Mouse (Mus musculus) lung, postnatal 4 days (tissue): ENCODE results near the gene Akr1b3.

Source experiments
- DNase-seq, 2 experiments: peaks; one replicate each; pipeline ENCODE4 v3.0.0; 2021

Akr1b3 gene

DNA sequence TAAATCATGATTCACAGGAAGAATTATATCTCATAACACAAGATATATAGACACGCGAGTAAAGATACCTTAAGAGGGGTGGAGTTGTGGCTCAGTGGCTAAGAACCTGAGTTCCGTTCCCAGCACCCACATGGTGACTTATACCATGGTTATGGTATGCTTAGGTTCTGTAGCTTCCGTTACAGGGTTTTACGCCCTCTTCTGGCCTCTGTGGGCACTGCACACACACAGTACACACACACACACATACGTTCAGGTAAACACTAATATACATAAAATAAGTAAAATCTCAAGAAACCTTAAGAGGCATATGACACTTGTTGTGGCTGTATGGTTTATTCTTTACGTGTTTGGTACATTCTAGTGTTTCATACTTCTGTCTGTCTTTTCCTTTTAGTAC lies 4.8 kb upstream of the Akr1b3 start:
- DNase-seq: no peak

GRCm38 (mm10) chr6:34318636-34319035 lies 1.4 kb upstream of the Akr1b3 start:
- DNase-seq: no peak

- DNase-seq: peak in 1 of 2 experiments; percentile 28
Observed at GRCm38 (mm10) chr6:34318172-34318571, 894 bp upstream of the Akr1b3 start.

- DNase-seq: no peak
Observed at GRCm38 (mm10) chr6:34313921-34314320, 3.4 kb downstream of the Akr1b3 start.

DNA sequence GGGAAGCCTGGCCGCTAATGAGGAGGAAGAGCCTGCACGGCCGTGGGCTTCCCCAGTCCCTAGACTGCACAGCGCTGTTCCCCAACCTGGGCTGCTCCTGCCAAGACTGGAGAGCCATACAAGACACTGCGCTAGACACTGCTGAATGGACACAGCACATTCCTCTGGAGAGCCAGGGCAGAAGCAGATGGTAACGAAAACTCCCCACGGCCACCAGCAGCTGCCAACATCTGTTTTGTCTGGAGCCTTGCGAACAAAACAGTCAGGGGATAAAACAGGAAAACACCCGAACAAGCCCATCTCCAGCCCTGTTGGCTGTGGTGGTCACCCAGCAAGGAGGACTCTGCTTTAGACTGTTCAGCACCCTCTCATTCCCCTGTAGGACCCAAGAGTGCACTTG lies 3.9 kb downstream of the Akr1b3 start:
- peak in 1 of 2 experiments; percentile 67 for DNase-seq

- DNase-seq: no peak
Observed at GRCm38 (mm10) chr6:34310023-34310595, 7.2 kb downstream of the Akr1b3 start.

GRCm38 (mm10) chr6:34309526-34309925 lies 7.8 kb downstream of the Akr1b3 start:
- peak; percentile 34 to 62 for DNase-seq

GRCm38 (mm10) chr6:34306797-34307196 lies 10.5 kb downstream of the Akr1b3 start:
- DNase-seq: peak in 1 of 2 experiments; percentile 55

DNA sequence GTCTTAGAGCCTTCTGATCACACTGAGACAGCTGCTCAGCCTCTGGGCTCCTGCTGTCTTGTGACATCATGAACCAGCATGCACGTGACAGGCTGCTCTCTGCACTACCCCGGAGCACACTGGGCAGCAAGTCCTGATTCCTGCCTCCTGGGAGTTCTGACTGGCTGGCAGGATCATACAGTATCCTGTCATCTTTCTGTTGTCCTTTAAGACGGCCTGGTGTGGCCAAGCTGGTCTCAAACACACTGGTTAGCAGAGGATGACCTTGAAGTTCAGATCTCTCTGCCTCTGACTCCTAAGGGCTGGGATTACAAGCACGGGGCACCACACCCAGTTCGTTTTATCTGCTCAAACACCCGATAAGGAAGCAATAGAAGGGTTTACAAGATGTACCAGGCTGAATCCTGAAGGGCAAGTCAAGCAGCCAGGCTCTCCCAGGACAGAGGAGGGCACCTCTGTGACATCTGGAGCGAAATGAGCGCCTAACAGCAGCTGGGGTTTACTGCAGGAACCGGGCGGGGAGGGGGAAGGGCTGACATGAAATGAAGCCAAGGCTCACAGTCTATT lies 12.5 kb downstream of the Akr1b3 start:
- DNase-seq: peak; percentile 22 to 58

DNA sequence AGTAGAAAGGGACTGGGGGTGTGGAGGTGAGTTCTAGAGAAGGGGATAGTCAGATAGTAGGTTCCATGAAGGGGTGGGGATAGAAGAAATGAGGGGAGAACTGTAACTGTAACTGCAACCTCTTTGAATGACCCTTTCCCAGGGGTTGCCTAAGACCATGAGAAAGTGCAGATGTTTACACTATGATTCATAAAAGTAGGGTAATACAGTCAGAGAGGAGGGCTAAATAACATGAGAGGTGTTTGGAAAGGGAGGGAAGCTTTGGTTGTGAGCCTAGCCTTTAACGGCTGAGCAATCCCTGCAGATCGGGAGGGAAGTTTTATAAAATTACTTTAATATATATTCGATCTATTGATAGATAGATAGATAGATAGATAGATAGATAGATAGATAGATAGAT lies 20.2 kb downstream of the Akr1b3 start:
- no peak for DNase-seq

- no peak for DNase-seq
Observed at GRCm38 (mm10) chr6:34295437-34295836, 21.8 kb downstream of the Akr1b3 start.

DNA sequence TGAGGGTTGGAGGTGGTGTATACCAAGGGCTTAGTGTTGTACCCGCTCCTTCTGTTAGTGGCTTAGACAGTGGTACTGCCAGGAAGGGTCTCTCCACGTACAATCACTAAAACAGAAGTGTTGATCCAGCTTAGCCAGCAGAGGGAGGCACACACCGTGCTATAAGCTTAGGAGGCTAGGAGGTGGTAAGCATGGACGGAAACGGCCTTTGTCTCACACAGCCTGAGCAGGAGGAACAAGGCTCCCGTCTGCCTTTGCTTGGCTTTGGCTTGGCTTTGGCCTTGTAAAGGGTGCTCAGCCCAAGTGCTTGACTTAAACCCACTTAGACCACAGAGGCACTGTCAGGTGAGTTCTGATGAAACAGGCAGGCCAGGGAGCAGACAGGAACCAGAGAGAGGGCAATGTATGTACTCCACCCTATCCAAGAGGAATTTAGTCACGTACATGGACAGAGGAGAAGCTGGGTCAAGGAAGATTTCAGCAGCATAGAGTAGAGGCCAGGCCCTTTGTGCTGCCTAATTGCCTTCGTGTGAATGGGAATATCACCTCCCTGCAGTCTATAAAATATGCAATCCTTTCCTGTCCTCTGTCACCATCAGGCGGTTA lies 24.3 kb downstream of the Akr1b3 start:
- peak; percentile 67 to 84 for DNase-seq

DNA sequence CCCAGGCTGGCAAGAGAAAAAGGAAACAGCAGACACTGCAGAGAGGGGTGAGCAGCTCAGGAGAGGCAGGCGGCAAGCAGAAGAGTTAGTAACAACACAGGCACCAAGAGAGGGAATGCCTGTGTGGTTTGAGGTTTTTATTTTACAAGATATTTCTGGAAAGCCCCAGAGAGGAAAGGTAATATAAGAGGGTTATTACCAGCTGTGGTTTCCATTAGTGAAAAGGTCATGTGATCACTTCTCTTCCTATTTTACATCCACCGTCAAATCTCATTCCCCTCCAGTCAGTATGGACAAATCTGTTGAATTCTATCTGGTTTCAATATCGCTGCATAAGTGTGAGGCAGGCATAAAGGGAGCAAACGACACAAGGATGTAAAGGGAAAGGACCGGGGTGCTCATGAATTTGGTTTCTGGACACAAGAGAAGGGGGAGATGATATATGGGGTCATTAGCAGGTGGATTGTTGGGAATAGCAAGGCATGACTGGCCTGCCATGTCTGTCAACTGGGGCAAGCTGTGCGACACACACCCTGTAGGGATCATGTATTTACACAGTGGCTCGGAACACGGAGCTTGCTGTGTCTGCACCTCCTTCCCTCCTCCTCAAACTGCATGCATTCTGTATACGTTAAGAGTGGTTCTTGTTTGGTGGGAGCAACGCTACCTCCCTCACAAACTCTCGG lies 24.9 kb downstream of the Akr1b3 start:
- DNase-seq: no peak

DNA sequence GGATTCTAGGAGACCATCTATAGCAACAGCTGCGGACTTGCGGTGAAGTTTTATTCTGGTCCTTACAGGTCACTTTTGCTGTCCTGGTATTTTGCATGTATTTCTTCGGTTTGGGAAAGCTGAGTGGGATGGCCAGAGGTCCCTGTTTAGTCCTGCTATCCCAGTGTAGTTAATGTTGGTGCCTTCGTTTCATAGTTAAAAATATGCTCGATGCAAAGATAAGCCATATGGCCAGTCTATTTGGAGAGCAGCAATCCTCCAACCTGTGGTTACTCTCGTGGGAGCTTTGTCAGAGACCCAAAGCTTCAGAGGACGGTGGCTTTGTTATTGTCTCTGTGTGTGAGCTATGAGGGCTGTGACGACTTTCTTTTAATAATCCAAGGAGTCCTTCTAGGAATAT lies 26.6 kb downstream of the Akr1b3 start:
- no peak for DNase-seq

GRCm38 (mm10) chr6:34290091-34290490 lies 27.2 kb downstream of the Akr1b3 start:
- DNase-seq: no peak

- DNase-seq: no peak
Observed at GRCm38 (mm10) chr6:34288098-34288497, 29.2 kb downstream of the Akr1b3 start.

GRCm38 (mm10) chr6:34286841-34287240 lies 30.4 kb downstream of the Akr1b3 start:
- DNase-seq: no peak

DNA sequence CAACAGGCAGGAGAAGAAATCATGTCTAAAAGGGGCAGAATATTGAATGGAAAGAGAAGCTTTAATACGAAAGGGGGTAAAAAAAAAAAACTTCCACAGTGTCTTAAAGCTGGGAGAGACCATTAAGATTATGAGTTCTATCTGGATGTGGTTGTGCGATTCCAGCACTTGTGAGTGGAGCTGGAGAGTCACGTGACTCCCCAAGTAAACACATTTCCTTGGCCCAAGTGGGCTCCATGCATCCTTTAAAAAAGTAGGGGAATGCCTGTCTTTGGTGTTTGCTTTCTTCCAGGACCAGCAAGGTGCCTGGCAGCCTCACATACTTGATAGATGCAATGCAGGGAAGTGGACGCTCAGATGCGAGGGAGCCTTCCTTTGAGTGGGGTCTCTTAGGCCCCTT lies 38.9 kb downstream of the Akr1b3 start:
- DNase-seq: no peak

GRCm38 (mm10) chr6:34277665-34278064 lies 39.6 kb downstream of the Akr1b3 start:
- peak in 1 of 2 experiments; percentile 57 for DNase-seq

DNA sequence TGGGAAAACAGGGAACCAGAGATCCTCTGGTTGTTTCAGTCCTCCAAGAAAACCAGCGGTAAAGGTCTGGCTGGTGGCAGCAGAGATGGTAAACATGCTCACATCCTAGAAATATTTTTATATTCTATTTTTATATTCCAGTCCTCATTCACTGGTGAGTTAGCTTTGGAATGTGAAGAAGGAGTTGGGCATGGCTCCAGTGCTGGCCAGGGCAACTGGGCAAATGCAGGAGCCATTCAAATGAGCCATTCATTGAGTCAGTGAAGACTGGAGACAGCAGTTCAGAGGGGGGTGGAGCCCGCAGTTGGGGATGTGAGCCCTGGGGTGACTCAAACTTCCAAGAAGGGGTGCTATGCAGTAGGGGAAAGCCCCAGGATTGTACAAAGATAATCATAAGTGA lies 42.9 kb downstream of the Akr1b3 start:
- DNase-seq: no peak

DNA sequence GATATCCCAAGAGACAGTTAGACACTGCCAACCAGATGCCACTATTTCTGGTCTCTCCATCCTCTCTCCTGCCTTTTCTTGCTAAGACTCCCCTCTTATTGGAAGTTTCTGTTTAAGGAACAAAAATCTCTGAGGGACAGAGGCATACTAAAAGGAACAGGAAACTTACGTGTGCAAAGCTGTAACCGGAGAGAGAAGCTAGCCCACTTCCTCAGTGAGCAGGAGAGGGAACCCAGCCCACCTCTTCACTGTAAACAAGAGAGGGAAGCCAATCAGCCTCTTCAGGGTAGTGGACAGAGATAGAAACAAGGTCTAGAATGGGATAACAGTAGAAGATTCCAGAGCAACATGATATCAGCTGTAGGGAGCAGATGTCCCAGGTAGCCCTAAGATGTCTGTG lies 44.2 kb downstream of the Akr1b3 start:
- DNase-seq: no peak

DNA sequence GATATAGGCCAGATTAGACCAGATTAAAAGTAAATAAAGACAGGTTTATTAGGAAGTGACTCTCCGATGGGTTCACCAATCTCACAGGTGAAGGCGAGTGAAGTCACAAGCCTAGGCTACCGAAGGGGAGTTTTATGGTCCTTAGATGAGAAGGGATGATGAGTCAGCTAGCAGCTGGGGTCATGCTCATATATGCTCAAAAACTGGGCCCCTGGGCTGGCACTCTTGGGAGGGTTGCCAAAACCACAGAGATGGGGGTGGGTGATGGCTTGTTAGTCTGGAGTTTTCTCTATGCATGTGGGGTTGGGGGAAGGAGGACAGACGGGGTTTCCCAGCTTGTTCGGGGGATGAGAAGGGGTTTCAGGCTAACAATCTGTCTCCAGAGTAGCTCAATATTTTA lies 44.8 kb downstream of the Akr1b3 start:
- no peak for DNase-seq

DNA sequence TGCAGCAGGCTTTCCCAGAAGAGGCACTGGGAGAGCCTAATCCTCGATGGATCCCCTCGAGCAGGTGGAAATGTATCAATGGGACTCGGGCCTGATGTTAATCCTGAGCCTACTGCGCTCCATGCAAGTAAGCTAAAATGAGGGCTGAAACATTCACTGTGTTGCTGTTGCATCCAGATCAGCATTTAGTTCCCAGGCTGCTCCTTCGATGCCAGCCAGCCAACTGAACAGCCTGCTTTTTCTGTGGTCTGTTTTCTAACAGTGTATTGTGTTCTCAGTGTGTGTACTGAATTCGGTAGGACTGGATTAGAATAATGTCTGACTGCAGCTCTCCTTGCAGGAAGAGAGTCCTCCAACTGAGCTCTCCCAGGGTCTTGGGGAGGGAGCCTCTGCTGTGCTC lies 46.6 kb downstream of the Akr1b3 start:
- no peak for DNase-seq

DNA sequence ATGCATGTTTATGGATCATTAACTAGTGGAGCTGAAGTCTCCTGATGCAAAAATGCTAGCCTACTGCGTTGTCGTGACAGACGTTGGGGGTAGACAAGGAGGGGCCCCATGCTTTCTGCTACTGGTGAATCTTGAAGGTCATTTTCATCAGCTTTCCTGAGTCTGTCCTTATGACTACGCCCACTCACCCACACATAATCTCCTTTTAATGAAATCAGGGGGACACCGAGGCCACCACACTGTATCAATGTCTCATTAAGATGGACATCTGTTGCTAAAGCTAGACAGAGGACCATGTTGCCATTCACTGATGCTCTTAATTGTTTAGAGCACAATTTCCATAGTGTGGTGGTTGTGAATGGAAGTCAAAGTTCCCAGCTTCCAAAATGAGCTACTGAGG lies 58.7 kb downstream of the Akr1b3 start:
- no peak for DNase-seq
